Mouse (Mus musculus) intestine, embryonic 16.5 days (tissue): ENCODE data around the gene Tmed3. TPM values are rescaled to one million over a fixed set of nuclear protein-coding genes. Genes with fewer than 3 reads are reported as not detected.

ENCODE experiments used
- ATAC-seq: fragments of 200-750 bp; cut with Nextera tagmentation; 2 replicates; pipeline ENCODE4 v1.8.0; 2017; ENCODE audit warnings: moderate TSS enrichment, moderate library complexity
- H3K27ac ChIP-seq: fragments of 300-500 bp; sonication (generic); 2 replicates; pipeline ENCODE4 v1.5.1; 2014; ENCODE audit warnings: mild to moderate bottlenecking, low read length
- H3K27me3 ChIP-seq: fragments of 300-500 bp; sonication (generic); replicated peaks from 2 replicates; pipeline ENCODE4 v1.6.1; 2014; ENCODE audit warnings: low read length, control low read depth, mixed read lengths; ENCODE audit not compliant: control insufficient read depth, insufficient read depth
- H3K36me3 ChIP-seq: fragments of 300-500 bp; sonication (generic); 2 replicates; pipeline ENCODE4 v1.6.1; 2014; ENCODE audit warnings: low read length, control low read depth; ENCODE audit not compliant: control insufficient read depth, insufficient read depth
- H3K4me1 ChIP-seq: fragments of 300-500 bp; sonication (generic); 2 replicates; pipeline ENCODE4 v1.6.1; 2014; ENCODE audit warnings: low read length, control low read depth, mixed read lengths; ENCODE audit not compliant: control insufficient read depth, insufficient read depth
- H3K4me2 ChIP-seq: fragments of 300-500 bp; sonication (generic); 2 replicates; pipeline ENCODE4 v1.6.1; 2014; ENCODE audit warnings: low read depth, low read length, control low read depth
- H3K4me3 ChIP-seq: fragments of 300-500 bp; sonication (generic); 2 replicates; pipeline ENCODE4 v1.5.1; 2014; ENCODE audit warnings: mild to moderate bottlenecking, low read length
- H3K9ac ChIP-seq: fragments of 300-500 bp; sonication (generic); 2 replicates; pipeline ENCODE4 v1.6.1; 2014; ENCODE audit warnings: low read depth, low read length
- H3K9me3 ChIP-seq: fragments of 300-500 bp; sonication (generic); 2 replicates; pipeline ENCODE4 v1.6.1; 2016; ENCODE audit warnings: low read length, control low read depth; ENCODE audit not compliant: control insufficient read depth
- WGBS: fragments of 180-500 bp; shearing (Covaris S2); extraction: QIAGEN DNeasy Blood & Tissue Kit; methylation state at CpG from one replicate; pipeline ENCODE4 v1.1.7; 2014; 5-methylcytosine and 5-hydroxymethylcytosine counted together
- polyA plus RNA-seq: library from polyadenylated mRNA; unstranded; fragments of >200 nt; fragmentation: Nextera tagmentation; extraction: Ambion mirVana; gene quantifications from 2 replicates; pipeline ENCODE4 v1.2.1, GENCODE M21; 2015

Tmed3 gene
- polyA plus RNA-seq, 1 experiment from 2014 or later, result 133 TPM

GRCm38 (mm10) chr9:89650913-89651312, 54.0 kb downstream of the Tmed3 start:
- WGBS, result 73% methylated on average over 6 of the region's 6 CpGs
- no peaks in the 10 kb centered on the region for H3K36me3 ChIP-seq
- H3K4me1 ChIP-seq, result no peaks in the 10 kb centered on the region
- H3K27me3 ChIP-seq, result no peaks in the 10 kb centered on the region
- no peak overlapping the region for H3K9ac ChIP-seq
- H3K4me2 ChIP-seq, result no peak overlapping the region
- no peak overlapping the region for H3K4me3 ChIP-seq
- no peaks in the 10 kb centered on the region for H3K9me3 ChIP-seq
- no peak for ATAC-seq
- no peak overlapping the region for H3K27ac ChIP-seq

Other genes starting within 250 kb of the Tmed3 start
- 0.31 and 0.39 TPM in 2 replicates for gene Minar1, start 81.9 kb downstream of the Tmed3 start, polyA plus RNA-seq
- not detected in 2 replicates for gene Ankrd34c, start 33.4 kb upstream of the Tmed3 start, polyA plus RNA-seq
- 0.12 and 0.20 TPM in 2 replicates for gene Rasgrf1, start 204.8 kb upstream of the Tmed3 start, polyA plus RNA-seq